Mouse (Mus musculus): ENCODE results near the gene Ctsw. TPM values are rescaled to one million over a fixed set of nuclear protein-coding genes. Genes with fewer than 3 reads are reported as not detected.
A peak's percentile ranks its signal among the peaks of the same experiment; 100 is the strongest.

The Ctsw gene
- polyA plus RNA-seq, 1 experiment from 2014 or later = 2.2 TPM

- no peak overlapping the region for H3K4me3 ChIP-seq (ENCODE audit: low read length)
- no peaks in the 10 kb centered on the region for H3K9me3 ChIP-seq (ENCODE audit: control insufficient read depth, low read length)
- H3K36me3 ChIP-seq (ENCODE audit: control insufficient read depth, insufficient read depth, low read length) = peaks cover 25% of the 10 kb centered on the region
- no peak for ATAC-seq (ENCODE audit: low read depth)
- H3K27me3 ChIP-seq (ENCODE audit: control insufficient read depth, insufficient read depth, low read depth, low read length) = no peaks in the 10 kb centered on the region
- H3K9ac ChIP-seq (ENCODE audit: low read length) = no peak overlapping the region
- H3K4me1 ChIP-seq (replicated peaks; ENCODE audit: control insufficient read depth, insufficient read depth, low read length) = peaks cover 9% of the 10 kb centered on the region
- no peak overlapping the region for H3K4me2 ChIP-seq (ENCODE audit: low read depth, low read length)
- H3K27ac ChIP-seq (ENCODE audit: low read length) = no peak overlapping the region
- WGBS = 90% methylated on average over 6 of the region's 6 CpGs
Measured at GRCm38 (mm10) chr19:5466916-5467500, 1.3 kb downstream of the Ctsw start.

GRCm38 (mm10) chr19:5465037-5465436 is 3.3 kb downstream of the Ctsw start:
- WGBS = 91% methylated on average over 8 of the region's 8 CpGs
- Histone ChIP-seq H3K9me3 (ENCODE audit: control insufficient read depth, low read length) (no peaks in the 10 kb centered on the region), H3K27ac (ENCODE audit: low read length) (no peak overlapping the region), H3K4me1 (replicated peaks; ENCODE audit: control insufficient read depth, insufficient read depth, low read length) (peaks cover 19% of the 10 kb centered on the region), H3K27me3 (ENCODE audit: control insufficient read depth, insufficient read depth, low read depth, low read length) (no peaks in the 10 kb centered on the region), H3K36me3 (ENCODE audit: control insufficient read depth, insufficient read depth, low read length) (peaks cover 25% of the 10 kb centered on the region), H3K9ac (ENCODE audit: low read length) (no peak overlapping the region), H3K4me3 (ENCODE audit: low read length) (no peak overlapping the region), H3K4me2 (ENCODE audit: low read depth, low read length) (no peak overlapping the region)
- no peak for ATAC-seq (ENCODE audit: low read depth)

- Histone ChIP-seq H3K27me3 (ENCODE audit: control insufficient read depth, insufficient read depth, low read depth, low read length) (0 out of 2 replicates have a peak, but pooled peaks cover 2% of the 10 kb centered on the region), H3K9ac (ENCODE audit: low read length) (no peak overlapping the region), H3K9me3 (ENCODE audit: control insufficient read depth, low read length) (no peaks in the 10 kb centered on the region), H3K4me1 (replicated peaks; ENCODE audit: control insufficient read depth, insufficient read depth, low read length) (peaks cover 21% of the 10 kb centered on the region), H3K27ac (ENCODE audit: low read length) (peak overlapping the region; percentile 53), H3K36me3 (ENCODE audit: control insufficient read depth, insufficient read depth, low read length) (peaks cover 25% of the 10 kb centered on the region), H3K4me2 (ENCODE audit: low read depth, low read length) (peak overlapping the region; percentile 47), H3K4me3 (ENCODE audit: low read length) (peak overlapping the region; percentile 25; the same call in 1 of the 2 replicates)
- WGBS = 30% methylated on average over 15 of the region's 15 CpGs
- peak; percentile 37 for ATAC-seq (ENCODE audit: low read depth)
Measured at GRCm38 (mm10) chr19:5463791-5464562, 4.3 kb downstream of the Ctsw start.

GRCm38 (mm10) chr19:5463212-5463611 is 5.1 kb downstream of the Ctsw start:
- no peak overlapping the region for H3K27ac ChIP-seq (ENCODE audit: low read length)
- H3K27me3 ChIP-seq (ENCODE audit: control insufficient read depth, insufficient read depth, low read depth, low read length) = 0 out of 2 replicates have a peak, but pooled peaks cover 3% of the 10 kb centered on the region
- H3K4me2 ChIP-seq (ENCODE audit: low read depth, low read length) = no peak overlapping the region
- H3K4me1 ChIP-seq (replicated peaks; ENCODE audit: control insufficient read depth, insufficient read depth, low read length) = peaks cover 22% of the 10 kb centered on the region
- no peaks in the 10 kb centered on the region for H3K9me3 ChIP-seq (ENCODE audit: control insufficient read depth, low read length)
- H3K36me3 ChIP-seq (ENCODE audit: control insufficient read depth, insufficient read depth, low read length) = peaks cover 25% of the 10 kb centered on the region
- no peak for ATAC-seq (ENCODE audit: low read depth)
- 86% methylated on average over 9 of the region's 9 CpGs for WGBS
- H3K9ac ChIP-seq (ENCODE audit: low read length) = no peak overlapping the region
- H3K4me3 ChIP-seq (ENCODE audit: low read length) = no peak overlapping the region

- H3K9ac ChIP-seq (ENCODE audit: low read length) = peak overlapping the region; percentile 84
- peaks cover 19% of the 10 kb centered on the region for H3K36me3 ChIP-seq (ENCODE audit: control insufficient read depth, insufficient read depth, low read length)
- no peak for ATAC-seq (ENCODE audit: low read depth)
- H3K4me3 ChIP-seq (ENCODE audit: low read length) = peak overlapping the region; percentile 90
- H3K27me3 ChIP-seq (ENCODE audit: control insufficient read depth, insufficient read depth, low read depth, low read length) = 0 out of 2 replicates have a peak, but pooled peaks cover 3% of the 10 kb centered on the region
- no peaks in the 10 kb centered on the region for H3K9me3 ChIP-seq (ENCODE audit: control insufficient read depth, low read length)
- peaks cover 27% of the 10 kb centered on the region for H3K4me1 ChIP-seq (replicated peaks; ENCODE audit: control insufficient read depth, insufficient read depth, low read length)
- WGBS = 83% methylated on average over 6 of the region's 6 CpGs
- peak overlapping the region; percentile 90 for H3K4me2 ChIP-seq (ENCODE audit: low read depth, low read length)
- no peak overlapping the region for H3K27ac ChIP-seq (ENCODE audit: low read length)
Measured at GRCm38 (mm10) chr19:5461411-5461810, 6.9 kb downstream of the Ctsw start.

- ATAC-seq (ENCODE audit: low read depth) = peak; percentile 48
- under 1% methylated on average over 32 of the region's 32 CpGs for WGBS
- Histone ChIP-seq H3K9me3 (ENCODE audit: control insufficient read depth, low read length) (no peaks in the 10 kb centered on the region), H3K4me2 (ENCODE audit: low read depth, low read length) (peak within 1 kb of the TSS; percentile 90), H3K27ac (ENCODE audit: low read length) (peak within 1 kb of the TSS; percentile 77), H3K27me3 (ENCODE audit: control insufficient read depth, insufficient read depth, low read depth, low read length) (0 out of 2 replicates have a peak, but pooled peaks cover 3% of the 10 kb centered on the region), H3K9ac (ENCODE audit: low read length) (peak within 1 kb of the TSS; percentile 84), H3K4me3 (ENCODE audit: low read length) (peak within 1 kb of the TSS; percentile 90), H3K36me3 (ENCODE audit: control insufficient read depth, insufficient read depth, low read length) (peaks cover 11% of the 10 kb centered on the region), H3K4me1 (replicated peaks; ENCODE audit: control insufficient read depth, insufficient read depth, low read length) (peaks cover 36% of the 10 kb centered on the region)
Measured at GRCm38 (mm10) chr19:5460465-5460911, 7.8 kb downstream of the Ctsw start, which contains the start of gene Fibp. Gene Fibp, plus strand, starts transcription at chr19:5460615.

- peak overlapping the region; percentile 84 for H3K9ac ChIP-seq (ENCODE audit: low read length)
Measured at GRCm38 (mm10) chr19:5459896-5460295, 8.4 kb downstream of the Ctsw start.

GRCm38 (mm10) chr19:5459019-5459418 is 9.3 kb downstream of the Ctsw start:
- H3K4me2 ChIP-seq (ENCODE audit: low read depth, low read length) = no peak overlapping the region
- WGBS = 64% methylated on average over 7 of the region's 7 CpGs

More at GRCm38 (mm10) chr19:5459896-5460295, 8.4 kb downstream of the Ctsw start:
- H3K36me3 ChIP-seq (ENCODE audit: control insufficient read depth, insufficient read depth, low read length) = peaks cover 6% of the 10 kb centered on the region; the same call in 1 of the 2 replicates
- 0 out of 2 replicates have a peak, but pooled peaks cover 3% of the 10 kb centered on the region for H3K27me3 ChIP-seq (ENCODE audit: control insufficient read depth, insufficient read depth, low read depth, low read length)
- WGBS = 13% methylated on average over 3 of the region's 3 CpGs
- no peaks in the 10 kb centered on the region for H3K9me3 ChIP-seq (ENCODE audit: control insufficient read depth, low read length)
- H3K4me1 ChIP-seq (replicated peaks; ENCODE audit: control insufficient read depth, insufficient read depth, low read length) = peaks cover 41% of the 10 kb centered on the region
- peak overlapping the region; percentile 18; the same call in 1 of the 2 replicates for H3K27ac ChIP-seq (ENCODE audit: low read length)
- peak overlapping the region; percentile 90 for H3K4me2 ChIP-seq (ENCODE audit: low read depth, low read length)
- H3K4me3 ChIP-seq (ENCODE audit: low read length) = peak overlapping the region; percentile 90
- ATAC-seq (ENCODE audit: low read depth) = no peak

More at GRCm38 (mm10) chr19:5459019-5459418, 9.3 kb downstream of the Ctsw start:
- H3K9ac ChIP-seq (ENCODE audit: low read length) = no peak overlapping the region
- H3K4me1 ChIP-seq (replicated peaks; ENCODE audit: control insufficient read depth, insufficient read depth, low read length) = peaks cover 36% of the 10 kb centered on the region
- 0 out of 2 replicates have a peak, but pooled peaks cover 3% of the 10 kb centered on the region for H3K27me3 ChIP-seq (ENCODE audit: control insufficient read depth, insufficient read depth, low read depth, low read length)
- no peaks in the 10 kb centered on the region for H3K9me3 ChIP-seq (ENCODE audit: control insufficient read depth, low read length)
- H3K27ac ChIP-seq (ENCODE audit: low read length) = no peak overlapping the region
- no peak overlapping the region for H3K4me3 ChIP-seq (ENCODE audit: low read length)
- no peak for ATAC-seq (ENCODE audit: low read depth)
- H3K36me3 ChIP-seq (ENCODE audit: control insufficient read depth, insufficient read depth, low read length) = peaks cover 7% of the 10 kb centered on the region
